Mouse (Mus musculus) hindbrain, embryonic 16.5 days (tissue): ENCODE data around the gene Dmtf1. TPM values are rescaled to one million over a fixed set of nuclear protein-coding genes. Genes with fewer than 3 reads are reported as not detected.

Experiments
- ATAC-seq: fragments of 200-750 bp; cut with Nextera tagmentation; 2 replicates; pipeline ENCODE4 v1.8.0; 2017; ENCODE audit warnings: moderate TSS enrichment, moderate library complexity
- H3K27ac ChIP-seq: fragments of 300-500 bp; sonication (generic); 2 replicates; pipeline ENCODE4 v1.5.1; 2014; ENCODE audit warnings: low read depth, mild to moderate bottlenecking, control low read depth, low read length, moderate library complexity
- H3K27me3 ChIP-seq: fragments of 300-500 bp; sonication (generic); replicated peaks from 2 replicates; pipeline ENCODE4 v1.6.1; 2014; ENCODE audit warnings: low read length; ENCODE audit not compliant: control insufficient read depth, insufficient read depth
- H3K36me3 ChIP-seq: fragments of 300-500 bp; sonication (generic); 2 replicates; pipeline ENCODE4 v1.6.1; 2014; ENCODE audit warnings: mild to moderate bottlenecking, low read length, moderate library complexity, mixed read lengths; ENCODE audit not compliant: control insufficient read depth, insufficient read depth
- H3K4me1 ChIP-seq: fragments of 300-500 bp; sonication (generic); 2 replicates; pipeline ENCODE4 v1.6.1; 2014; ENCODE audit warnings: low read depth, low read length; ENCODE audit not compliant: control insufficient read depth, insufficient read depth
- H3K4me2 ChIP-seq: fragments of 300-500 bp; sonication (generic); 2 replicates; pipeline ENCODE4 v1.6.1; 2014; ENCODE audit warnings: mild to moderate bottlenecking, low read length, control low read depth, moderate library complexity
- H3K4me3 ChIP-seq: fragments of 300-500 bp; sonication (generic); 2 replicates; pipeline ENCODE4 v1.5.1; 2014; ENCODE audit warnings: mild to moderate bottlenecking, low read length, control low read depth, moderate library complexity
- H3K9ac ChIP-seq: fragments of 300-500 bp; sonication (generic); 2 replicates; pipeline ENCODE4 v1.6.1; 2014; ENCODE audit warnings: low read depth, mild to moderate bottlenecking, control low read depth, low read length, moderate library complexity
- H3K9me3 ChIP-seq: fragments of 300-500 bp; sonication (generic); 2 replicates; pipeline ENCODE4 v1.6.1; 2014; ENCODE audit warnings: mild to moderate bottlenecking, low read length, moderate library complexity; ENCODE audit not compliant: control insufficient read depth
- WGBS: fragments of 180-500 bp; shearing (Covaris S2); extraction: QIAGEN DNeasy Blood & Tissue Kit; methylation state at CpG from one replicate; pipeline ENCODE4 v1.1.7; 2014; 5-methylcytosine and 5-hydroxymethylcytosine counted together
- polyA plus RNA-seq: library from polyadenylated mRNA; unstranded; fragments of >200 nt; fragmentation: Nextera tagmentation; extraction: Ambion mirVana; gene quantifications from 2 replicates; pipeline ENCODE4 v1.2.1, GENCODE M21; 2015

The Dmtf1 gene
- polyA plus RNA-seq, 1 experiment from 2014 or later = 51.2 TPM

GRCm38 (mm10) chr5:9111759-9112158 lies 49.8 kb downstream of the Dmtf1 start:
- H3K9me3 ChIP-seq = no peaks in the 10 kb centered on the region
- peaks cover 5% of the 10 kb centered on the region; the same call in 1 of the 2 replicates for H3K36me3 ChIP-seq
- no peak overlapping the region for H3K27ac ChIP-seq
- no peak overlapping the region for H3K9ac ChIP-seq
- H3K4me3 ChIP-seq = no peak overlapping the region
- H3K4me2 ChIP-seq = no peak overlapping the region
- ATAC-seq = peak; percentile 61
- WGBS = 11% methylated on average over 5 of the region's 5 CpGs
- no peaks in the 10 kb centered on the region; the same call in none of the 2 replicates for H3K4me1 ChIP-seq
- no peaks in the 10 kb centered on the region for H3K27me3 ChIP-seq

GRCm38 (mm10) chr5:9111285-9111684 lies 50.3 kb downstream of the Dmtf1 start:
- no peak overlapping the region for H3K27ac ChIP-seq
- no peak overlapping the region for H3K4me3 ChIP-seq
- H3K9me3 ChIP-seq = no peaks in the 10 kb centered on the region
- no peaks in the 10 kb centered on the region for H3K27me3 ChIP-seq
- H3K36me3 ChIP-seq = 0 out of 2 replicates have a peak, but pooled peaks cover 2% of the 10 kb centered on the region
- no peak overlapping the region for H3K9ac ChIP-seq
- 54% methylated on average over 2 of the region's 2 CpGs for WGBS
- no peak for ATAC-seq
- no peak overlapping the region for H3K4me2 ChIP-seq
- H3K4me1 ChIP-seq = no peaks in the 10 kb centered on the region; the same call in none of the 2 replicates

GRCm38 (mm10) chr5:9109582-9109981 lies 52.0 kb downstream of the Dmtf1 start:
- H3K27me3 ChIP-seq = no peaks in the 10 kb centered on the region
- no peaks in the 10 kb centered on the region; the same call in none of the 2 replicates for H3K4me1 ChIP-seq
- no peak overlapping the region for H3K4me2 ChIP-seq
- ATAC-seq = no peak
- H3K4me3 ChIP-seq = no peak overlapping the region
- no peaks in the 10 kb centered on the region for H3K36me3 ChIP-seq
- H3K27ac ChIP-seq = no peak overlapping the region
- H3K9me3 ChIP-seq = no peaks in the 10 kb centered on the region
- no peak overlapping the region for H3K9ac ChIP-seq

- WGBS = 85% methylated on average over 5 of the region's 5 CpGs
- H3K27me3 ChIP-seq = no peaks in the 10 kb centered on the region
- H3K4me3 ChIP-seq = no peak overlapping the region
- no peak overlapping the region for H3K4me2 ChIP-seq
- no peaks in the 10 kb centered on the region for H3K36me3 ChIP-seq
- H3K9me3 ChIP-seq = no peaks in the 10 kb centered on the region
- H3K9ac ChIP-seq = no peak overlapping the region
- ATAC-seq = no peak
- no peaks in the 10 kb centered on the region for H3K4me1 ChIP-seq
- H3K27ac ChIP-seq = no peak overlapping the region
Observed at GRCm38 (mm10) chr5:9108490-9108889, 53.1 kb downstream of the Dmtf1 start.

- 87% methylated on average over 8 of the region's 8 CpGs for WGBS
- ATAC-seq = no peak
- no peak overlapping the region for H3K27ac ChIP-seq
Observed at GRCm38 (mm10) chr5:9107296-9108089, 54.1 kb downstream of the Dmtf1 start.

GRCm38 (mm10) chr5:9106806-9107205 lies 54.8 kb downstream of the Dmtf1 start:
- Histone ChIP-seq H3K9me3 (no peaks in the 10 kb centered on the region), H3K36me3 (no peaks in the 10 kb centered on the region), H3K4me2 (no peak overlapping the region), H3K4me3 (no peak overlapping the region), H3K4me1 (no peaks in the 10 kb centered on the region), H3K9ac (no peak overlapping the region), H3K27ac (no peak overlapping the region), H3K27me3 (no peaks in the 10 kb centered on the region)
- ATAC-seq = no peak
- WGBS = 88% methylated on average over 6 of the region's 6 CpGs

More at GRCm38 (mm10) chr5:9107296-9108089, 54.1 kb downstream of the Dmtf1 start:
- H3K36me3 ChIP-seq = no peaks in the 10 kb centered on the region
- H3K9ac ChIP-seq = no peak overlapping the region
- H3K4me3 ChIP-seq = no peak overlapping the region
- no peaks in the 10 kb centered on the region for H3K4me1 ChIP-seq
- no peak overlapping the region for H3K4me2 ChIP-seq
- H3K9me3 ChIP-seq = no peaks in the 10 kb centered on the region
- no peaks in the 10 kb centered on the region for H3K27me3 ChIP-seq

GRCm38 (mm10) chr5:9103958-9104357 lies 57.6 kb downstream of the Dmtf1 start:
- Histone ChIP-seq H3K4me2 (no peak overlapping the region), H3K27me3 (no peaks in the 10 kb centered on the region), H3K27ac (no peak overlapping the region), H3K36me3 (no peaks in the 10 kb centered on the region), H3K9me3 (no peaks in the 10 kb centered on the region), H3K9ac (no peak overlapping the region), H3K4me3 (no peak overlapping the region), H3K4me1 (peaks cover 5% of the 10 kb centered on the region)
- ATAC-seq = no peak
- WGBS = 84% methylated on average over 8 of the region's 8 CpGs

GRCm38 (mm10) chr5:9102696-9103095 lies 58.9 kb downstream of the Dmtf1 start:
- H3K9ac ChIP-seq = no peak overlapping the region
- H3K36me3 ChIP-seq = no peaks in the 10 kb centered on the region
- no peak overlapping the region for H3K4me3 ChIP-seq
- no peaks in the 10 kb centered on the region for H3K27me3 ChIP-seq
- H3K4me2 ChIP-seq = no peak overlapping the region
- WGBS = 94% methylated on average over 2 of the region's 2 CpGs
- H3K9me3 ChIP-seq = no peaks in the 10 kb centered on the region
- H3K4me1 ChIP-seq = peaks cover 5% of the 10 kb centered on the region
- no peak for ATAC-seq
- H3K27ac ChIP-seq = no peak overlapping the region

- WGBS = under 1% methylated on average over 46 of the region's 83 CpGs
- H3K4me2 ChIP-seq = peak overlapping the region; percentile 76
- peak; percentile 86 for ATAC-seq
- peak overlapping the region; percentile 67 for H3K27ac ChIP-seq
- H3K36me3 ChIP-seq = no peaks in the 10 kb centered on the region
- H3K9me3 ChIP-seq = peaks cover 3% of the 10 kb centered on the region; the same call in 1 of the 2 replicates
- peak overlapping the region; percentile 81 for H3K9ac ChIP-seq
- H3K4me1 ChIP-seq = peaks cover 5% of the 10 kb centered on the region
- H3K4me3 ChIP-seq = peak overlapping the region; percentile 97
- no peaks in the 10 kb centered on the region for H3K27me3 ChIP-seq
Observed at GRCm38 (mm10) chr5:9100849-9101801, 60.5 kb downstream of the Dmtf1 start.
